In the genomic region with DNA sequence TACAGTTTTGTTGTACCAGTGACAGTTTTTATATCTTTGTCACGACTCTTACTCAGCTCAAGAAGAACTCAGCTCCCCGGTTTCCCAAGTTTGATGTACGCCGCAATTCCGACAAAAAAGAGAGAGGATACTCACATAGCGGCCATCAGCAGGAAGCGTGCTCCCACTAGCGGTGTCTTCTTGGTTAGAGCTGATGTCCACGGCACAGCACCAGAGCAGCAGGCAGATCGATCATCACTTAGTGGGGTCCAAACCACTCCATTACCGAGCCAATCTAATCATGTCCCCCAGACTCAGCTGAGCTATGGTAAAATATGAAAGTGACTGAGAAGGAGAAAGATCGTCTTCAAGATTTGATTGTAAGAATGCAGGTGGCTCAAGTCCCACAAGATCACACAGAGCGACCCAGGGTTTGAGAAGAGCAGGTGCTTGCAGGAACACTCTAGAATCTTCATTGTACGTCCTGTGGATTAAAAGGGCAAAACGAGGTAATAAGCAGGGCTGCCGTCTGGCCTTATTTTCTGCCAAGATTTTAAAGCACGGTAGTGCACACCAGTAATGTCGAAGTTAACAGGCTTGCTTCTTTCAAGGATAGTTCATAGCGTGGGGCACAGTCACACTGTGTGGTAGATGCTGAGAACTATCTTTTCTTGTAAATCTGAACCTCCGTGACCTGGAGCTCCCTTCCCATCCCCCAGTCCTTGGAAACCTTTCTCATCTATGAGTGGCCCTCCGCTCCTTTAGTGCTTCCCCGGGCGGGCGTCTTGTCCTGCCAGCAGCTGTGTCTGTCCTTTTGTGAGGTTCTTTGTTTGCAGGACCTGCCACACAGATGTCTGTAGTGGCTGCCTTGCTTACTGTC, we compare ENCODE assay signal across 9 mouse cellular contexts. TPM values are rescaled to one million over a fixed set of nuclear protein-coding genes. Genes with fewer than 3 reads are reported as not detected.
DNase-seq lines count a peak whose midpoint lies in the region; ATAC-seq and TF ChIP-seq lines count a peak whose summit lies in the region.
"Had no signal": no experiment of that assay in that cellular context is flagged by ENCODE, and none has a peak within 500 bp of the region (broad histone marks: within the 10 kb centered on the region; RNA-seq: fewer than 3 reads in every experiment).

No protein-coding gene starts in this region.

- H3K4me2 ChIP-seq in lung, postnatal 0 days (replicated peaks; ENCODE audit: low read depth, low read length) = no peak overlapping the region
- H3K4me2 ChIP-seq in midbrain, embryonic 11.5 days = peak overlapping the region; percentile 19; the same call in 1 of the 2 replicates

- H3K4me3 ChIP-seq in gastrocnemius, adult 2 months = no peak overlapping the region
- no peak overlapping the region for H3K4me3 ChIP-seq in lung, postnatal 0 days (ENCODE audit: low read depth, low read length)
- H3K4me3 ChIP-seq in lung, adult 2 months (replicated peaks; ENCODE audit: extremely low read depth, low read depth, low read length) = no peak overlapping the region
- no peak overlapping the region for H3K4me3 ChIP-seq in midbrain, embryonic 11.5 days (ENCODE audit: low read depth, low read length)

- no peak for TF ChIP-seq EP300 in lung, postnatal 0 days (IDR thresholded peaks at IDR 0.05)

- peaks cover 66% of the 10 kb centered on the region for H3K27me3 ChIP-seq in lung, postnatal 0 days (replicated peaks; ENCODE audit: insufficient read depth, low read length)
- H3K27me3 ChIP-seq in midbrain, embryonic 11.5 days (ENCODE audit: control insufficient read depth, insufficient read depth, low read length) = peaks cover 77% of the 10 kb centered on the region

- no peak for DNase-seq in gastrocnemius, adult 2 months
- DNase-seq in gastrocnemius, postnatal 25 days = no peak
- DNase-seq in lung, postnatal 0 days (ENCODE audit: low spot score) = peak; percentile 27
- DNase-seq in lung, adult 2 months = no peak
- peak; percentile 96 for DNase-seq in midbrain, embryonic 11.5 days (ENCODE audit: low spot score, missing footprints)
- no peak for DNase-seq in T-cell, adult 2 months (ENCODE audit: low spot score)
- no peak for DNase-seq in adipocyte (ENCODE audit: low spot score)
- no peak for DNase-seq in cerebellum, postnatal 36 days

- intact Hi-C loops in gastrocnemius, adult 2 months (cut with DNase I) = loop anchor here (2.0 kb wide), 1 partner anchor 70 kb away; no protein-coding TSS in a partner anchor

- no peak for ATAC-seq in lung, postnatal 0 days
- ATAC-seq in midbrain, embryonic 11.5 days (ENCODE audit: low FRiP score) = peak; percentile 74
- ATAC-seq: inflammation-experienced regulatory T-cells, adult 6 months had no signal

- TF ChIP-seq POLR2A in lung, adult 2 months (IDR thresholded peaks at IDR 0.05; ENCODE audit: borderline replicate concordance, extremely low read depth, low read depth, low read length) = no peak

- peaks cover 4% of the 10 kb centered on the region; the same call in 1 of the 2 replicates for H3K9me3 ChIP-seq in lung, postnatal 0 days (ENCODE audit: low read length)
- H3K9me3 ChIP-seq in midbrain, embryonic 11.5 days (ENCODE audit: control insufficient read depth, low read length) = no peaks in the 10 kb centered on the region

- H3K9ac ChIP-seq in lung, postnatal 0 days (replicated peaks; ENCODE audit: low read depth) = no peak overlapping the region
- H3K9ac ChIP-seq in midbrain, embryonic 11.5 days (ENCODE audit: low read length) = peak overlapping the region; percentile 52

- no peaks in the 10 kb centered on the region for H3K36me3 ChIP-seq in lung, postnatal 0 days (ENCODE audit: insufficient read depth, low read length)
- H3K36me3 ChIP-seq in midbrain, embryonic 11.5 days (ENCODE audit: control insufficient read depth, insufficient read depth, low read length) = no peaks in the 10 kb centered on the region

- H3K27ac ChIP-seq in gastrocnemius, adult 2 months = no peak overlapping the region
- H3K27ac ChIP-seq in lung, postnatal 0 days (ENCODE audit: low read length) = no peak overlapping the region
- peak overlapping the region; percentile 59 for H3K27ac ChIP-seq in midbrain, embryonic 11.5 days (ENCODE audit: low read depth, low read length)

- WGBS in lung, postnatal 0 days = 37% methylated on average over 24 of the region's 24 CpGs
- 42% methylated on average over 24 of the region's 24 CpGs for WGBS in lung, adult 2 months
- 28% methylated on average over 24 of the region's 24 CpGs for WGBS in midbrain, embryonic 11.5 days

- peak; percentile 53 for TF ChIP-seq CTCF in gastrocnemius, adult 2 months (IDR thresholded peaks at IDR 0.05)
- peak; percentile 62 for TF ChIP-seq CTCF in lung, postnatal 0 days (IDR thresholded peaks at IDR 0.05)
- no peak for TF ChIP-seq CTCF in lung, adult 2 months (IDR thresholded peaks at IDR 0.05; ENCODE audit: insufficient read depth, low read length)

- no peaks in the 10 kb centered on the region for H3K4me1 ChIP-seq in lung, postnatal 0 days (ENCODE audit: insufficient read depth, low read depth, low read length)
- H3K4me1 ChIP-seq in lung, adult 2 months (ENCODE audit: control insufficient read depth, insufficient read depth, low read length) = no peaks in the 10 kb centered on the region
- peaks cover 25% of the 10 kb centered on the region for H3K4me1 ChIP-seq in midbrain, embryonic 11.5 days (ENCODE audit: control insufficient read depth, insufficient read depth, low read length)

RNA-seq across cellular contexts. Expression of gene Zdbf2, which starts 20.5 kb away (rescaled TPM):
- 1 to 10 TPM; 1.0 TPM for total RNA-seq in gastrocnemius, adult 2 months (2021)
- total RNA-seq in gastrocnemius, postnatal 25 days (2021) = 1 to 10 TPM; 2.9 to 3.8 TPM
- polyA plus RNA-seq in lung, postnatal 0 days (2015; fragmentation: Nextera tagmentation; extraction: Ambion mirVana) = 2.6 and 3.1 TPM in 2 replicates
- 0.19 and 0.33 TPM in 2 replicates for polyA plus RNA-seq in lung, adult 2 months (2012; rRNA removed)
- 16.5 and 17.5 TPM in 2 replicates for polyA plus RNA-seq in midbrain, embryonic 11.5 days (2014; fragmentation: Nextera tagmentation; extraction: Ambion mirVana)

RNA-seq across cellular contexts. Expression of gene Gpr1, which starts 38.2 kb away (rescaled TPM):
- under 1 TPM; 0.56 to 0.64 TPM for total RNA-seq in gastrocnemius, adult 2 months (2021)
- under 1 TPM; 0.18 to 0.99 TPM for total RNA-seq in gastrocnemius, postnatal 25 days (2021)
- 0.10 TPM in 1 of 2 replicates, not detected in the other for polyA plus RNA-seq in lung, postnatal 0 days (2015; fragmentation: Nextera tagmentation; extraction: Ambion mirVana)
- 0.06 TPM in 2 replicates for polyA plus RNA-seq in lung, adult 2 months (2012; rRNA removed)
- 0.08 and 0.22 TPM in 2 replicates for polyA plus RNA-seq in midbrain, embryonic 11.5 days (2014; fragmentation: Nextera tagmentation; extraction: Ambion mirVana)
- polyA plus RNA-seq: inflammation-experienced regulatory T-cells, adult 6 months had no signal

Comparison
In these comparisons a context has a peak if more than half of its experiments do, and no peak if none do; other contexts are left out.
1. DNase-seq: peak in lung, postnatal 0 days (single experiment) and midbrain, embryonic 11.5 days (single experiment); none in gastrocnemius, adult 2 months (single experiment), gastrocnemius, postnatal 25 days (single experiment), lung, adult 2 months (single experiment), T-cell, adult 2 months (single experiment), adipocyte (single experiment) and cerebellum, postnatal 36 days (0 of 2).